Mouse (Mus musculus) pancreas, adult 10 weeks (tissue): ENCODE measurements around the gene Igf1. TPM values are rescaled to one million over a fixed set of nuclear protein-coding genes. Genes with fewer than 3 reads are reported as not detected.

Source experiments
- polyA plus RNA-seq: library from polyadenylated mRNA; stranded (reverse); fragments of 350-450 nt; fragmentation: Illumina TruSeq; extraction: RNeasy Lipid Tissue Mini Kit (QIAGEN cat#74804); gene quantifications from one replicate; pipeline ENCODE4 v1.2.3, GENCODE M21; 2015; ENCODE audit warnings: low read depth, low replicate concordance; ENCODE audit not compliant: insufficient read depth

The Igf1 gene
- 28.9 TPM for polyA plus RNA-seq

DNA sequence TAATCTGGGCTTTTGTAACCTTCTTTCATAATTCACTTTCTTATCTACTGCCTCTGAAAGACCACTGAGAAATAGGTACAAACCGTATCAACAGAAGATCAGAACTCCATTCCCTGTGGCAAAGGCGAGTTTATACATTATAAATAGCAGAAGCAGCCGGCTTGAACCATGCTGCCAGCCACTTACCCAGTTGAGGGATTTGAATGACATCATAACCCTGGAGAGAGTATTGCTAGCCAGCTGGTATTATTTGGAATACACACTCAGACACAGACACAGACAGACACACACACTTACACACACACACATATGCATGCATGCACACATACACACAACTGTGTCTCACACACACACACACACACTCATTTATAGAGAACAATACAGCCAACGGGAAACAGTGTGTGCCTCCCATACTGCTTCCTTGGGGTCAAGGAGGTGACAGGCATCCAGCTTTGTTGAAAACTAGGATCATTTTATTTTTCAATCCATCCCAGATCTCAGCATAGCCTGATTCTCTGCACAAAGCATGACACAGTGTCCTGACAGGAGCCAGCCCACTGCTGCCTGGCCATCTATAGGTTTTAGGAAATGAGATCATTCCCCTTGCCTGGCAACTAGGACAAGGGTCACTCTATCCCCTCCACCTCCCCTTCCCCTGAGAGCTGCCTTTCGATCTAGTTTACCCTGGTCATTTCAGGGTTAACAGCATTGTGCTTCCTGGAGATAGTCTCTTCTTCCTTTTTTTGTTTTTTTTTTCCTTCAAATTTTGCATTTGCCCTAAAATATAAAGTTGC lies at the start of gene Igf1:
Gene Igf1 (plus strand): TSS at position 253 of the 794 bp plus-strand sequence.

Other genes with a start within 250 kb of the Igf1 start
- not detected for gene Pmch, start 232.8 kb downstream of the Igf1 start, polyA plus RNA-seq